Mouse (Mus musculus) cortical plate, adult 2 months (tissue): ENCODE data around the gene Gm36864. TPM values are rescaled to one million over a fixed set of nuclear protein-coding genes. Genes with fewer than 3 reads are reported as not detected.
A peak's percentile ranks its signal among the peaks of the same experiment; 100 is the strongest.
"Not testable (repeated sequence)": the region's sequence is repeated elsewhere in the genome, so short reads cannot be mapped to it uniquely, and the experiment has no call there.

Source experiments
- H3K27ac ChIP-seq: fragments of 200-500 bp; 2 replicates; pipeline ENCODE4 v1.5.1; 2012; ENCODE audit warnings: low read length, control low read depth, inconsistent platforms; ENCODE audit not compliant: insufficient read depth
- H3K4me1 ChIP-seq: fragments of 200-500 bp; 2 replicates; pipeline ENCODE4 v1.6.1; 2011; ENCODE audit warnings: low read length; ENCODE audit not compliant: control insufficient read depth, insufficient read depth
- H3K4me3 ChIP-seq: fragments of 200-500 bp; 2 replicates; pipeline ENCODE4 v1.5.1; 2011; ENCODE audit warnings: mild to moderate bottlenecking, low read length, control low read depth; ENCODE audit not compliant: insufficient read depth
- CTCF ChIP-seq: fragments of 200-500 bp; IDR thresholded peaks from 2 replicates; pipeline ENCODE4 v1.5.1; 2011; ENCODE audit warnings: mild to moderate bottlenecking, control low read depth, low read length; ENCODE audit not compliant: insufficient read depth; ENCODE audit errors: extremely low read depth
- POLR2A ChIP-seq: fragments of 200-500 bp; IDR thresholded peaks from 2 replicates; pipeline ENCODE4 v1.6.1; 2011; ENCODE audit warnings: mild to moderate bottlenecking, low read length, control low read depth; ENCODE audit not compliant: insufficient read depth; ENCODE audit errors: extremely low read depth
- polyA plus RNA-seq: library from polyadenylated mRNA; depleted of rRNA; stranded (reverse); fragments of >200 nt; gene quantifications from 2 replicates; pipeline ENCODE4 v1.2.3, GENCODE M21; 2012

Gene Gm36864
- polyA plus RNA-seq, 1 experiment = not detected

DNA sequence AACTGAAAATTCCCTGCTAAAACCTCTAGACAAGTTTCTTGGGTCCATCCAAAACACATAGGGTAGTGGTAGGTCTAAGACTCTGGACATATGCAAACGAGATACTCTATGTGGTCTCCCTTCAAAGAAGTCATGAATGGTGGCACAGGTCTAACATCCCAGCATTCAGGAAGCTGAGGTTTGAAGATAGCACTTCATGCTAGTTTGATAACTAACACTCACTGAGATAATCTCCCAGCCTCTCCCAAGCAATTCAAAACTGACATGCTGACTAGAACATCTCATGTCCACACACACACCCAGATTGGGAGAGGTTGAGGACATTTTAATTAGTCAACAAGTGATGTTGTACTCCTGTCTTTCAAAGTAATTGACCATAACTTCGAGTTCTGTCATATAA lies 3.9 kb downstream of the Gm36864 start:
- no peak overlapping the region for H3K4me3 ChIP-seq
- no peak overlapping the region for H3K27ac ChIP-seq
- TF ChIP-seq POLR2A (no peak), CTCF (no peak)
- no peaks in the 10 kb centered on the region for H3K4me1 ChIP-seq

DNA sequence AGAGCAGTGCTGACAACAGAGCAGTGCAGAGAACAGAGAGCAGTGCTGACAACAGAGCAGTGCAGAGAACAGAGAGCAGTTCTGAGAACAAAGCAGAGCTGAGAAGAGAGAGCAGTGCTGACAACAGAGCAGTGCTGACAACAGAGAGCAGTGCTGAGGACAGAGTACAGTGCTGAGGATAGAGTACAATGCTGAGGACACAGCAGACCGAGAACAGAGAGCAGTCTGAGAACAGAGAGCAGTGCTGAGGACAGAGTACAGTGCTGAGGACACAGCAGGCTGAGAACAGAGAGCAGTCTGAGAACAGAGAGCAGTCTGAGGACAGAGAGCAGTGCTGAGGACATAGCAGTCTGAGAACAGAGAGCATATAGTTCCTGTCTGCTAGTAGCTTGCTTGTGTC lies 4.7 kb downstream of the Gm36864 start:
- H3K4me1 ChIP-seq = peaks cover 3% of the 10 kb centered on the region; the same call in 1 of the 2 replicates
- H3K27ac ChIP-seq = no peak overlapping the region
- no peak overlapping the region for H3K4me3 ChIP-seq
- no peak for TF ChIP-seq POLR2A
- TF ChIP-seq CTCF = no peak

DNA sequence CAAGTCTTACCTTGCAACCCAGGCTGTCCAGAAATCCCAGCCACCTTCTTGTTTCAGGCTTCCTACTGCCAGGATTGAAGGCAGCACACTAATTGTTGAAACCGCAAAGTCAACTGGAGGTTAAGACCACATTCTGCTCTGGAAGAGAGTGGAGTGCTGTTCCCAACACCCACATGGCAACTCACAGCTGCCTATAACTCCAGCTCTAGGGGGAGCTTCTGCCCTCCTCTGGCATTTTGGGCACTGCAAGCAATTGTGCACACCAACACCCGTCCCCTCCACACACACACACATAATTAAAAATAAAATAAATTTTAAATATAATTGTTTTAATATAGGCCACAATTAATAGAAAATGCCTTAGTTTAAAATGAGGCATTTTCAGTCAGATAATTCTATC lies 5.2 kb downstream of the Gm36864 start:
- Histone ChIP-seq H3K4me3 (no peak overlapping the region), H3K27ac (no peak overlapping the region), H3K4me1 (peaks cover 3% of the 10 kb centered on the region; the same call in 1 of the 2 replicates)
- no peak for TF ChIP-seq POLR2A
- no peak for TF ChIP-seq CTCF

DNA sequence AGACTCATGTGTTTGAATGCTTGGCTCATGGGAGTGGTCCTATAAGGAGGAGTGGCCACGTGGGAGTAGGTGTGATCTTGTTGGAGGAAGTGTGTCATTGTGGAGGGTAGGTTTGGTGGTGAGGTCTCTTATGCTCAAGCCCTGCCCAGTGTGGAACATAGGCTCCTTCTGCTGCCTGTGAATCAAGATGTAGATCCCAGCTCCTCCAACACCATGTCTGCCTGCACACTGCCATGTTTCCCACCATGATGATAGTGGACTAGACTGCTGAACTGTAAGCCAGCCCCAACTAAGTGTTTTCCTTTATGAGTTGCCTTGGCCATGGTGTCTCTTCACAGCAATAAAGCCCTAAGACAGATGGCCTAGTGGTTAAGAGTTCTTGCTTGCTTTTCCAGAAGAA lies 8.1 kb downstream of the Gm36864 start:
- no peak for TF ChIP-seq CTCF
- no peak for TF ChIP-seq POLR2A
- Histone ChIP-seq H3K27ac (no peak overlapping the region), H3K4me1 (peaks cover 3% of the 10 kb centered on the region; the same call in 1 of the 2 replicates), H3K4me3 (no peak overlapping the region)

DNA sequence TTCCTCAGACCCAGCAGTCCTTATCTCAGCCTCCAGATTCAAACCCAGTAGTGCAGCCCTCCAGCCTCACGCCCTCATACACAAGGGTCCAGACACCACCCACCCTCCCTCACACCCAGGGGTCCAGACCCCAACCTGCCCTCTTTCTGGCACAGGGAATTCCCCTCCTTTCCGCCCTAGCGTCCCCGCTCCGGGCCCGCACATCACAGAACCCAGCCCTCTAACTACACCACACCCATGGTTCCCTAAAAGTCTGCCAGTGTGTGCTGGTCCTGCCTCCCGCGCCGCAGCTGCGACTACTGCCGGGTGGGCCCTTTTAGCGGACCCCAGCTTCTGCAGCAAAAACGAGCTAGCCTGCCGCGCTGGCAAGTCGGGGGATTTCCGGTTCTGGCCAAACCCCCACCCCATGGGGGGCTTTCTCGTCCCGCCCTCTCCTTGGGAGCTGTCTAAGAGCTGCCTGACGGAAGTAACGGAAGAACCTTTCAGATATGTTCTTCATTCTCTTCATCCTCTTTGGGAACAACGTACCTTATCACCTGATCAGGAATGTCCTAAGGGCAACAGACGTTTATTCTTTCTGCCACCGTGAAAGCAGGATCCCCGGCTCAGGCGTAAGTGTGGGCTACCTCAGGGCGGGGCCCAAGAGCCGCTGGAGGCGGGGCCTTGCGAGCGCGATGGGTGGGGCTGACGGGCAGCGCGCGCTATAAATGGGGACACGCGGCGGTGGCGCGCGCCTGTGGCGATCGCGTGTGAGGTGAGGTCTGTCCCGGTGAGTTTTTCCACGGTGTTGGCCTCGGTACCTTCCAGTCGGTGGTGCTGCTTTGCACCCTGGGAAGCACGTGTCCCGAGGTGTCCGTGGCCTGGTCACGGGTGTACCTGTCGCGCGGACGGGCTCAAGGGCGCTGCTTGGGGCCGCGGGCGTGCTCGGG lies 10.3 kb downstream of the Gm36864 start, which contains the start of the genes 1700028J19Rik and 2410002F23Rik:
Gene 1700028J19Rik, minus strand, starts transcription at position 641 of the 929 bp plus-strand sequence.
Gene 2410002F23Rik, plus strand, starts transcription at position 668 of the 929 bp plus-strand sequence.
- Histone ChIP-seq H3K27ac (peak within 1 kb of the TSS; percentile 82), H3K4me1 (peaks cover 3% of the 10 kb centered on the region; the same call in 1 of the 2 replicates), H3K4me3 (peak within 1 kb of the TSS; percentile 85)
- TF ChIP-seq CTCF (no peak), POLR2A (peak; percentile 95)

DNA sequence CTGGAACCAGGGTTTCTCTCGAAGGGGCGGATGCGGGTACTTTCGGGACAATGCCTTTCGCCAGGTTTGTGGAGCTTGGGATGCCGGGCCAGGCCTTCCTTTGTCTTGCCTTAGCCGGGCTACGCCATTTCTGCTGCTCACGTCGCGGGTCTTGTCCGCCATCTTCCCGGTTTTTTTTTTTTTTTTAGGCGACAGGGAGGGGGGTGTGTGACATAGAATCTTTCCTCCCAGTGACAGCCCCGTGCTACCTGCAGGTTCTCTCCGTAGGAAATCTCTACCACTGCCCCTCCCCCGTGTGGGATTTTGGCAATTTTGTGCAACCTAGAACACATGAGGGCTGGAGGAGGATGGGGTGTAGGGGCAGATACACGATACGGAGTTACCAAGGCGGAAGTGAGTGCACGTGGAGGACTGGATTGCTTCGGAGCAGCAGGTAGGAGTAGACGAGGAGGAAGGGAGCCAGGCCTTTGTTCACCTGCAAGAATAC lies 11.1 kb downstream of the Gm36864 start:
- TF ChIP-seq CTCF = no peak
- no peak for TF ChIP-seq POLR2A
- peaks cover 3% of the 10 kb centered on the region; the same call in 1 of the 2 replicates for H3K4me1 ChIP-seq
- peak overlapping the region; percentile 82 for H3K27ac ChIP-seq
- peak overlapping the region; percentile 85 for H3K4me3 ChIP-seq

DNA sequence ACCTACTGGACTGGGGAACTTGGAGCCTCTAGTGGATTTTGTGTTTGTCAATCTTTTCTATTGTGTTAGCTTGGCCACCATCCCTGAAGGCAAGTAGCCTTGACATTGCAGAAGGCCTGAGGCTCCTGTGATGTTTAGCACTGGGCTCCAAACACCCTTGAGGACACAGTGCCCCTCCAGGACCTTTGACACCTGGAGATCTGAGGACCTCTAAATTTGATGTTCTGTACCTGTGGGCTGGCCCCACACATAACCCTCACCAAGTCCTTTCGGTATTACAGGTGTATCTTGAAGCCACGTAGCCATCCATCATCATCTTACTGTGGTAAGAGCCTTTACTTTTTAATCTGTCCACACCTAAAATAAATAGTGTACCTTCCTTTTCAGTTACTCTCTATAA lies 12.0 kb downstream of the Gm36864 start:
- Histone ChIP-seq H3K27ac (no peak overlapping the region), H3K4me3 (no peak overlapping the region), H3K4me1 (peaks cover 3% of the 10 kb centered on the region; the same call in 1 of the 2 replicates)
- TF ChIP-seq POLR2A (no peak), CTCF (no peak)

DNA sequence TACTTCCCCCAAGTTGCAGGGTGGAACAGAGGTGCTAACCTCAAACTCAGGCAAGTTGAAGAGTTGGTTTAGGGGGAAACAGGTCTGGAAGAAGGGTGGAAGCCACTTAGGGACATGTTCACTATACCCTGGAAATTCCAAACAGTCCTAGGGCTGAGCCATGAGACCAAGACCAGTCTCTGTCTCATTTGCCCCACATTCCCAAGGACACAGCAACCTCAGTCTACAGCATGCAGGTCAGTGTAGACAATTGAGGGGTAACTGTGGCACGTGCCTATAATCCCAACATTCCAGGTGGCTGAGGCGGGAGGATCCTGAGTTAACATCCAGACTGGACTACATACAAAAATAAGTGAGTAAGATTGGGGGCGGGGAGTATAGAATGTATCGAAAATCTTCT lies 13.3 kb downstream of the Gm36864 start:
- Histone ChIP-seq H3K27ac (no peak overlapping the region), H3K4me1 (peaks cover 3% of the 10 kb centered on the region; the same call in 1 of the 2 replicates), H3K4me3 (no peak overlapping the region)
- TF ChIP-seq CTCF (no peak), POLR2A (no peak)

DNA sequence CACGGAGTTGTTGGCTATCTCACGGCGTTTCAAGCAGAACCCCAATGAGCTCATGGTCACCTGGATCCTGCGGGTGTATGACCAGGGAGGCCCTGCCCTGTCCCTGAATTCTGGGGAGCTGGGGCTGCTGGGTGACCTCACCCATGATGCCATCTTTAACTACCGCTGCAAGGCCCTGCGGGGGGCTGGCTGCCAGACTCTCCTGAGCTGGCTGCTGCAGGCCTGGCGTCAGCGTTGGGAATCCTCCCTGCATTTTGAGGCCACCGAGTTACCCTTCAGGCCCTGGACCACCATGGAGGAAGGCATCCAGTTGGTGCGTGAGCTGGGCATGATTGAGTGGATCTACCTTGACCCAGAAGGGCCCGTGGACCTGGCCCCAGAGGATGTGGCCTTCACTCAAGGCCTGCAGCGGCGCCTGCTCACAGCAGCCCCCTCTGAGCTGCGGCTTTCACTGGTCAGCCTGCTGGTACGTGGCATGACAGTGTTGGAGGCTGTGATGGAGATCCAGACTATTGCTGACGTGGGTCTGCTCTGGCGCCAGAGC lies 14.8 kb downstream of the Gm36864 start:
- H3K4me1 ChIP-seq, H3K27ac ChIP-seq: not testable (repeated sequence)

More for the DNA sequence above, 14.8 kb downstream of the Gm36864 start:
- H3K4me3 ChIP-seq = not testable (repeated sequence)
